Mouse (Mus musculus): ENCODE results near the gene Aar2. TPM values are rescaled to one million over a fixed set of nuclear protein-coding genes. Genes with fewer than 3 reads are reported as not detected.

The Aar2 gene
- polyA plus RNA-seq (2014; fragmentation: Illumina TruSeq; extraction: RNeasy Lipid Tissue Mini Kit (QIAGEN cat#74804); ENCODE audit: low replicate concordance), result 3.1 TPM

DNA sequence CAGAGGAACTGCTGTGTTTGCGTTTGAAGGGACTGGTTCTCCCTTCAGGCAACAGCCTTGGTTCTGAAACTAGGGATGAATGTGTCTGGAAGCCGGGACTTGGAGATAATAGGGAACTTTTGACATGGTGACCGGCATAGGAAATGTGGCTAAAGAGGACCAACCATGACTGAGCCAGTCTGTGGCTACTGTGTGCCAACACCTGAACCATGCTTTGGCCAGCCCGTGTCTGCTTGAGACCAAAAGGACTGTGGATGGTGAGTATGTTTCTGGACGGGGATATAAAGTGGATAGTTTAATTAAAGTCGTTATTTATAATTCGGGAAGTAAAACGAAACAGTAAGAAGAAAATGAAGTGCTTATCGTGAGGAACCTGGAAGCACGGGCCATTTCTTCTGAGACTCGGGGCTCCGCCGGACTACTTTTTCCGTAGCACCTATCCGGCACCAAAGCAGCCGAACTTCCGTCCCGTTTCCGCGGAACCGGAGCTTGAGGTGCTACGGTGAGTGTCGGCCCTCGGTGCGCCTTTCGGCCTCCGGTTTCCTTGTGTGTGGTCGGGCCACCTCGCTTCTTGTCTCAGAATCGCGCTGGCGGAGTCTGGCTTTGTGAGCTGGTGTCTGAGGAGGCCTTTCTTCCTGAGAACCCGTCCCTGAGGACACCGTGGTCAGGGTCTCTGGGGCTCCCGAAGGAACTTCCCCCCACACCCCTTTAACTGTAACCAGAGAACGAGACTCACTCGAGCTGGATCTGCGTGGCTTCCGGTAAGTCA lies at the start of gene Aar2:
TSS of gene Aar2 (plus strand) at position 462 of the 769 bp plus-strand sequence.

DNA sequence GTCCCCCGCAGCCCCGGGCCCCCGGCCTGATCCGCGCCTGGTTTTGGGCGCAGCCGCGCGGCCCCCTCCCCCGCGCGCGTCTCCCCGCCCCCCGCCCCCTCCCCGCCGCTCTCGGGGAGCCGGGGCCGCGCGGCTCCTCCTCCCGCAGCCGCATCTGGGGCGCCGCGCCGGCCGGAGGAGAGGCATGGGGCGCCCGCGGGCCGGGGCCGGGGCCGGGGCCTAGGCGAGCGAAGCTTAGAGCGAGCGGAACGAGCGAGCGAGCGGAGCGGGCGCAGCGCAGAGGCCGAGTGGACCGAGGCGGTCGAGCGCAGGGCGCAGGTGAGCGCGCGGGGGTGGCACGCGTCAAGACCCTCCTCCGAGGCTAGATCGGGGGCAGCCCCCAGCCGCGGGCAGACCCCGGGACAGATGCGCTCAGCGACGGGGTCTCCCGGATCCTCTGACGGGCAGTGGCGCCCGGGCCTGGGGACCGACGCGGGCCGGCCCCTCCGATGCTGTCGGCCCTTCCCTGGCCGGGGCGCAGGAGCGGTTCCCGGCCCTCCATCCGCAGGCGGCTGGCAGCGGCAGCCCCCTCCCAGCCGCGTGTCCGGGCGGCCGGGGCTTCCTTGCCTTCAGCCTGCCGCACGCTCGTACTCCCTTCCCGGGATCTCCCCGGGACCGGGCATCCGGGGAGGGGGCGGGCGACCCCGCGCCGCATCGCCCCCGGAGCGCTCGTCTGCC lies 66.3 kb downstream of the Aar2 start, which contains the start of gene Dlgap4:
TSS of gene Dlgap4 (plus strand) at position 165 of the 717 bp plus-strand sequence.

Other genes starting within 250 kb of the Aar2 start
- gene Cnbd2, start 235.3 kb upstream of the Aar2 start, polyA plus RNA-seq (2014; fragmentation: Illumina TruSeq; extraction: RNeasy Lipid Tissue Mini Kit (QIAGEN cat#74804); ENCODE audit: low replicate concordance), result 0.85 TPM
- gene Scand1, start 234.9 kb upstream of the Aar2 start, polyA plus RNA-seq (2014; fragmentation: Illumina TruSeq; extraction: RNeasy Lipid Tissue Mini Kit (QIAGEN cat#74804); ENCODE audit: low replicate concordance), result not detected
- gene Epb41l1, start 126.7 kb upstream of the Aar2 start, polyA plus RNA-seq (2014; fragmentation: Illumina TruSeq; extraction: RNeasy Lipid Tissue Mini Kit (QIAGEN cat#74804); ENCODE audit: low replicate concordance), result 2.3 TPM
- gene Dlgap4, start 66.1 kb downstream of the Aar2 start, polyA plus RNA-seq (2014; fragmentation: Illumina TruSeq; extraction: RNeasy Lipid Tissue Mini Kit (QIAGEN cat#74804); ENCODE audit: low replicate concordance), result 3.0 TPM
- gene Myl9, start 227.8 kb downstream of the Aar2 start, polyA plus RNA-seq (2014; fragmentation: Illumina TruSeq; extraction: RNeasy Lipid Tissue Mini Kit (QIAGEN cat#74804); ENCODE audit: low replicate concordance), result 1.4 TPM